Mouse (Mus musculus) heart, postnatal 0 days (tissue): ENCODE data around the gene Mucl2. TPM values are rescaled to one million over a fixed set of nuclear protein-coding genes. Genes with fewer than 3 reads are reported as not detected.
"Not testable (repeated sequence)": the region's sequence is repeated elsewhere in the genome, so short reads cannot be mapped to it uniquely, and the experiment has no call there.

Source experiments
- ATAC-seq: fragments of 200-750 bp; cut with Nextera tagmentation; 2 replicates; pipeline ENCODE4 v1.8.0; 2017; ENCODE audit warnings: low read depth, moderate number of reproducible peaks, moderate library complexity; ENCODE audit not compliant: insufficient read depth
- DNase-seq: peaks from one replicate; pipeline ENCODE4 v3.0.0-alpha.2; 2016; ENCODE audit warnings: low spot score
- H3K27ac ChIP-seq: fragments of 300-500 bp; sonication (generic); 2 replicates; pipeline ENCODE4 v1.5.1; 2014; ENCODE audit warnings: low read depth, mild to moderate bottlenecking
- H3K27me3 ChIP-seq: fragments of 300-500 bp; sonication (generic); 2 replicates; pipeline ENCODE4 v1.6.1; 2014; ENCODE audit warnings: low read length, mixed read lengths; ENCODE audit not compliant: control insufficient read depth, insufficient read depth
- H3K36me3 ChIP-seq: fragments of 300-500 bp; sonication (generic); replicated peaks from 2 replicates; pipeline ENCODE4 v1.6.1; 2014; ENCODE audit warnings: low read length, mixed read lengths; ENCODE audit not compliant: control insufficient read depth, insufficient read depth
- H3K4me1 ChIP-seq: fragments of 300-500 bp; sonication (generic); 2 replicates; pipeline ENCODE4 v1.6.1; 2014; ENCODE audit warnings: antibody characterized with exemption; ENCODE audit not compliant: control insufficient read depth, insufficient read depth
- H3K4me2 ChIP-seq: fragments of 300-500 bp; sonication (generic); 2 replicates; pipeline ENCODE4 v1.6.1; 2014; ENCODE audit warnings: low read depth, mild to moderate bottlenecking, low read length, moderate library complexity
- H3K4me3 ChIP-seq: fragments of 300-500 bp; sonication (generic); 2 replicates; pipeline ENCODE4 v1.5.1; 2014; ENCODE audit warnings: low read depth, low read length
- H3K9ac ChIP-seq: fragments of 300-500 bp; sonication (generic); replicated peaks from 2 replicates; pipeline ENCODE4 v1.6.1; 2014; ENCODE audit warnings: low read depth, low read length, mixed read lengths
- H3K9me3 ChIP-seq: fragments of 300-500 bp; sonication (generic); replicated peaks from 2 replicates; pipeline ENCODE4 v1.6.1; 2016; ENCODE audit warnings: low read length; ENCODE audit not compliant: control insufficient read depth
- CTCF ChIP-seq: IDR thresholded peaks from 2 replicates; pipeline ENCODE4 v1.5.1; 2016; ENCODE audit warnings: antibody characterized with exemption, control low read depth, low read depth
- EP300 ChIP-seq: IDR thresholded peaks from 2 replicates; pipeline ENCODE4 v1.6.1; 2016; ENCODE audit warnings: antibody characterized with exemption, low read depth
- WGBS: fragments of 180-500 bp; shearing (Covaris S2); extraction: QIAGEN DNeasy Blood & Tissue Kit; methylation state at CpG from one replicate; pipeline ENCODE4 v1.1.7; 2014; 5-methylcytosine and 5-hydroxymethylcytosine counted together
- microRNA-seq: library from miRNA; unstranded; fragments of <30 nt; microRNA quantifications from one replicate; pipeline ENCODE4, GENCODE M21; 2016
- polyA plus RNA-seq: library from polyadenylated mRNA; unstranded; fragments of >200 nt; fragmentation: Nextera tagmentation; extraction: Ambion mirVana; gene quantifications from 2 replicates; pipeline ENCODE4 v1.2.1, GENCODE M21; 2015
- total RNA-seq: library from RNA; depleted of rRNA; stranded (reverse); fragments of >200 nt; gene quantifications from 2 replicates; pipeline ENCODE4 v1.2.3, GENCODE M21; 2014; ENCODE audit warnings: low replicate concordance; rRNA removed

The Mucl2 gene
- total RNA-seq (not detected in 2 replicates), polyA plus RNA-seq (not detected in 2 replicates)

- WGBS: 76% methylated on average over 1 of the region's 1 CpGs
Measured at GRCm38 (mm10) chr15:103899212-103899611, at the start of gene Mucl2. TSS of gene Mucl2 (minus strand) at chr15:103899312.

GRCm38 (mm10) chr15:103913061-103913460 lies 13.9 kb upstream of the Mucl2 start:
- WGBS: 38% methylated on average over 1 of the region's 1 CpGs
- H3K4me3 ChIP-seq, H3K9ac ChIP-seq, DNase-seq, H3K4me1 ChIP-seq, H3K9me3 ChIP-seq, H3K36me3 ChIP-seq, H3K27me3 ChIP-seq, ATAC-seq, H3K27ac ChIP-seq, H3K4me2 ChIP-seq: not testable (repeated sequence)

More at GRCm38 (mm10) chr15:103899212-103899611, at the start of gene Mucl2:
- Histone ChIP-seq H3K9me3 (no peaks in the 10 kb centered on the region), H3K36me3 (no peaks in the 10 kb centered on the region), H3K4me3 (no peak within 1 kb of the TSS), H3K4me1 (no peaks in the 10 kb centered on the region), H3K9ac (no peak within 1 kb of the TSS), H3K27ac (no peak within 1 kb of the TSS), H3K4me2 (no peak within 1 kb of the TSS), H3K27me3 (no peaks in the 10 kb centered on the region)
- DNase-seq (no peak), ATAC-seq (no peak)
- TF ChIP-seq EP300 (no peak), CTCF (no peak)

Small RNA genes lying within 50 kb of the gene (microRNA-seq; reads per million reads assigned to microRNA genes)
- gene Gm22852: not detected

Other genes starting within 250 kb of the Mucl2 start
- gene Mucl1, start 143.8 kb downstream of the Mucl2 start, total RNA-seq: not detected in 2 replicates
- not detected in 2 replicates for gene Mucl1, start 143.8 kb downstream of the Mucl2 start, polyA plus RNA-seq